Mouse (Mus musculus): ENCODE data around the gene Anapc2. TPM values are rescaled to one million over a fixed set of nuclear protein-coding genes. Genes with fewer than 3 reads are reported as not detected.
A peak's percentile ranks its signal among the peaks of the same experiment; 100 is the strongest.

The Anapc2 gene
- polyA plus RNA-seq, 1 experiment from 2014 or later, result 153 TPM

DNA sequence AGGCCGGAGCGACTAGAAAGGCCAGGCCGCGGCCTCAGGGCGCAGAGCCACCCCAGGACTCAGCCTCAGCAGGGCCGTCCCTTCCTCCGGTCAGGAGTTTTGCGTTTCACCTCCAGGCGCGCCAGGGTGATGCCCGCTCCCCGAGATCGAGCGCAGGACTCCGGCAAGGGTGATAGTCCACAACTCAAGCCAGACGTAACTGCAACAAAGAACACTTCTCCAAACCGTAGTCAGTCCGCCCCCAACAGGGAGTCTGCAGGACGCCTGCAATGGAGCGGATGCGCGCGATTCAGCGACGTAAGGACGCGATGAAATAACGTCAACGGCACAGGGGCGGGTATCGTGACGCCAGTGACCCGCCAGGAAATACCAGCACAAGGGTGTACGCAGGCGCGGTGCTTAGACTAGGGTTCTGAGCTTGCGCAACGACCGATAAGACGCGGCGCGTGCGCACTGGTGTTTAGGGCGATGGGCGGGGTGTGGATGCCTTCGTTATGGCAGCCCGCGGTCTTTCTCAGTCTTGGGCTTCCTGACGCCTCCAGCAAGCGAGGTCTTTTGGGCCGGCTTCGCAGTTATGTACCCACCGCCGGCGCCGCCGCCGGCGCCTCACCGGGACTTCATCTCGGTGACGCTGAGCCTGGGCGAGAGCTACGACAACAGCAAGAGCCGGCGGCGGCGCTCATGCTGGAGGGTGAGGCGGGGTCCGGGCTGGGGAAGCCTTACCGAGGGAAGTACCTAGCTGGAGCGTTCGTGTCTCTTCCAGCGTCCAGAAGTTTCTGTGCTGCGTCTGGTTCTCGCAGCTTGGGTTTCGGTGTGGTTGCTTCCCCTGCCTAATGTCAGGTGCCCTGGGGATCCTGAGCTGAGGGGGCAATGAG lies 60.2 kb downstream of the Anapc2 start, which contains the start of gene Man1b1:
TSS of gene Man1b1 (plus strand) at position 53 of the 875 bp plus-strand sequence.
- Histone ChIP-seq H3K27me3 (ENCODE audit: low read depth, poor library complexity, severe bottlenecking) (no peaks in the 10 kb centered on the region), H3K9me3 (replicated peaks) (no peaks in the 10 kb centered on the region), H3K36me3 (peaks cover 40% of the 10 kb centered on the region), H3K4me3 (peak within 1 kb of the TSS; percentile 91), H3K27ac (peak within 1 kb of the TSS; percentile 95), H3K4me1 (peaks cover 22% of the 10 kb centered on the region)
- whole genome bisulfite sequencing, result under 1% methylated on average over 78 of the region's 78 CpGs
- DNase-seq (ENCODE audit: low spot score), result peak; percentile 100

- 77% methylated on average over 2 of the region's 2 CpGs for WGBS
- Histone ChIP-seq H3K4me1 (peaks cover 22% of the 10 kb centered on the region), H3K36me3 (peaks cover 51% of the 10 kb centered on the region), H3K9me3 (replicated peaks) (no peaks in the 10 kb centered on the region), H3K27ac (no peak overlapping the region), H3K4me3 (peak overlapping the region; percentile 91), H3K27me3 (ENCODE audit: low read depth, poor library complexity, severe bottlenecking) (no peaks in the 10 kb centered on the region)
- DNase-seq (ENCODE audit: low spot score), result no peak
Observed at GRCm38 (mm10) chr2:25333569-25333968, 61.3 kb downstream of the Anapc2 start.

Other genes with a start within 250 kb of the Anapc2 start
- gene Nsmf, start 218.1 kb upstream of the Anapc2 start, polyA plus RNA-seq (2016; fragmentation: Nextera tagmentation; extraction: Ambion mirVana), result 61.6 and 68.2 TPM in 2 replicates
- gene Entpd8, start 192.2 kb upstream of the Anapc2 start, polyA plus RNA-seq (2016; fragmentation: Nextera tagmentation; extraction: Ambion mirVana), result 0.30 TPM in 1 of 2 replicates, not detected in the other
- gene Noxa1, start 177.3 kb upstream of the Anapc2 start, polyA plus RNA-seq (2016; fragmentation: Nextera tagmentation; extraction: Ambion mirVana), result 0.15 and 0.28 TPM in 2 replicates
- 7.9 and 10.3 TPM in 2 replicates for gene Nrarp, start 91.7 kb upstream of the Anapc2 start, polyA plus RNA-seq (2016; fragmentation: Nextera tagmentation; extraction: Ambion mirVana)
- gene Tor4a, start 75.6 kb upstream of the Anapc2 start, polyA plus RNA-seq (2016; fragmentation: Nextera tagmentation; extraction: Ambion mirVana), result 3.2 TPM in 2 replicates
- gene Nelfb, start 61.0 kb upstream of the Anapc2 start, polyA plus RNA-seq (2016; fragmentation: Nextera tagmentation; extraction: Ambion mirVana), result 129 and 137 TPM in 2 replicates
- gene Stpg3, start 57.8 kb upstream of the Anapc2 start, polyA plus RNA-seq (2016; fragmentation: Nextera tagmentation; extraction: Ambion mirVana), result 0.14 TPM in 1 of 2 replicates, not detected in the other
- gene Fam166a, start 53.7 kb upstream of the Anapc2 start, polyA plus RNA-seq (2016; fragmentation: Nextera tagmentation; extraction: Ambion mirVana), result 1.0 TPM in 1 of 2 replicates, not detected in the other
- 597 and 608 TPM in 2 replicates for gene Tubb4b, start 47.8 kb upstream of the Anapc2 start, polyA plus RNA-seq (2016; fragmentation: Nextera tagmentation; extraction: Ambion mirVana)
- not detected in 2 replicates for gene Slc34a3, start 38.1 kb upstream of the Anapc2 start, polyA plus RNA-seq (2016; fragmentation: Nextera tagmentation; extraction: Ambion mirVana)
- not detected in 2 replicates for gene Rnf224, start 35.7 kb upstream of the Anapc2 start, polyA plus RNA-seq (2016; fragmentation: Nextera tagmentation; extraction: Ambion mirVana)
- gene Rnf208, start 30.2 kb upstream of the Anapc2 start, polyA plus RNA-seq (2016; fragmentation: Nextera tagmentation; extraction: Ambion mirVana), result 3.8 and 5.7 TPM in 2 replicates
- 0.25 TPM in 1 of 2 replicates, not detected in the other for gene Cysrt1, start 30.0 kb upstream of the Anapc2 start, polyA plus RNA-seq (2016; fragmentation: Nextera tagmentation; extraction: Ambion mirVana)
- gene AL732309.1, start 25.6 kb upstream of the Anapc2 start, polyA plus RNA-seq (2016; fragmentation: Nextera tagmentation; extraction: Ambion mirVana), result 6.5 and 7.8 TPM in 2 replicates
- 14.5 and 18.4 TPM in 2 replicates for gene Tmem203, start 17.0 kb upstream of the Anapc2 start, polyA plus RNA-seq (2016; fragmentation: Nextera tagmentation; extraction: Ambion mirVana)
- gene Tprn, start 9.9 kb upstream of the Anapc2 start, polyA plus RNA-seq (2016; fragmentation: Nextera tagmentation; extraction: Ambion mirVana), result 8.7 and 9.7 TPM in 2 replicates
- gene Ssna1, start within 50 bp of the Anapc2 start, polyA plus RNA-seq (2016; fragmentation: Nextera tagmentation; extraction: Ambion mirVana), result 235 and 243 TPM in 2 replicates
- gene Tmem210, start 15.7 kb downstream of the Anapc2 start, polyA plus RNA-seq (2016; fragmentation: Nextera tagmentation; extraction: Ambion mirVana), result not detected in 2 replicates
- gene Lrrc26, start 17.4 kb downstream of the Anapc2 start, polyA plus RNA-seq (2016; fragmentation: Nextera tagmentation; extraction: Ambion mirVana), result not detected in 2 replicates
- gene Grin1, start 46.7 kb downstream of the Anapc2 start, polyA plus RNA-seq (2016; fragmentation: Nextera tagmentation; extraction: Ambion mirVana), result 0.30 and 0.46 TPM in 2 replicates
- gene Man1b1, start 59.9 kb downstream of the Anapc2 start, polyA plus RNA-seq (2016; fragmentation: Nextera tagmentation; extraction: Ambion mirVana), result 42.6 and 54.6 TPM in 2 replicates
- gene Dpp7, start 83.9 kb downstream of the Anapc2 start, polyA plus RNA-seq (2016; fragmentation: Nextera tagmentation; extraction: Ambion mirVana), result 15.7 and 18.7 TPM in 2 replicates
- 8.1 and 9.0 TPM in 2 replicates for gene Uap1l1, start 93.2 kb downstream of the Anapc2 start, polyA plus RNA-seq (2016; fragmentation: Nextera tagmentation; extraction: Ambion mirVana)
- 88.3 and 88.7 TPM in 2 replicates for gene Sapcd2, start 99.8 kb downstream of the Anapc2 start, polyA plus RNA-seq (2016; fragmentation: Nextera tagmentation; extraction: Ambion mirVana)
- 0.19 TPM in 1 of 2 replicates, not detected in the other for gene Entpd2, start 123.4 kb downstream of the Anapc2 start, polyA plus RNA-seq (2016; fragmentation: Nextera tagmentation; extraction: Ambion mirVana)
- 5.7 and 8.1 TPM in 2 replicates for gene Npdc1, start 126.9 kb downstream of the Anapc2 start, polyA plus RNA-seq (2016; fragmentation: Nextera tagmentation; extraction: Ambion mirVana)
- gene Fut7, start 150.8 kb downstream of the Anapc2 start, polyA plus RNA-seq (2016; fragmentation: Nextera tagmentation; extraction: Ambion mirVana), result not detected in 2 replicates
- gene Abca2, start 156.2 kb downstream of the Anapc2 start, polyA plus RNA-seq (2016; fragmentation: Nextera tagmentation; extraction: Ambion mirVana), result 2.8 and 4.4 TPM in 2 replicates
- gene Clic3, start 184.4 kb downstream of the Anapc2 start, polyA plus RNA-seq (2016; fragmentation: Nextera tagmentation; extraction: Ambion mirVana), result 0.30 and 1.1 TPM in 2 replicates
- gene Paxx, start 188.6 kb downstream of the Anapc2 start, polyA plus RNA-seq (2016; fragmentation: Nextera tagmentation; extraction: Ambion mirVana), result 10.0 and 14.6 TPM in 2 replicates
- gene Ptgds, start 197.6 kb downstream of the Anapc2 start, polyA plus RNA-seq (2016; fragmentation: Nextera tagmentation; extraction: Ambion mirVana), result not detected in 2 replicates
- gene Lcn12, start 221.4 kb downstream of the Anapc2 start, polyA plus RNA-seq (2016; fragmentation: Nextera tagmentation; extraction: Ambion mirVana), result not detected in 2 replicates
- gene Fbxw5, start 228.3 kb downstream of the Anapc2 start, polyA plus RNA-seq (2016; fragmentation: Nextera tagmentation; extraction: Ambion mirVana), result 83.6 and 94.6 TPM in 2 replicates
- 6.1 and 7.0 TPM in 2 replicates for gene C8g, start 229.2 kb downstream of the Anapc2 start, polyA plus RNA-seq (2016; fragmentation: Nextera tagmentation; extraction: Ambion mirVana)

All from limb, embryonic 10.5 days (tissue).